In genomic region chr13:69696333-69696991, GRCm38 (mm10) we compare ENCODE assay signal across 8 mouse cellular contexts. TPM values are rescaled to one million over a fixed set of nuclear protein-coding genes. Genes with fewer than 3 reads are reported as not detected.
DNase-seq lines count a peak whose midpoint lies in the region; TF ChIP-seq lines count a peak whose summit lies in the region.

No protein-coding gene starts in this region.

- no peaks in the 10 kb centered on the region for H3K36me3 ChIP-seq in kidney, adult 2 months (ENCODE audit: control insufficient read depth, insufficient read depth, low read length)

- DNase-seq in spleen, postnatal 10 days (ENCODE audit: low spot score in 2 of 2), result peak; percentile 8 to 64
- no peak for DNase-seq in spleen, adult 12 weeks (ENCODE audit: low spot score)
- DNase-seq in cerebellum, adult 2 months, result peak; percentile 80 to 88
- DNase-seq in forelimb bud, embryonic 11.5 days (ENCODE audit: low read depth, low spot score), result peak; percentile 70
- DNase-seq in kidney, adult 2 months, result peak; percentile 65
- peak; percentile 90 for DNase-seq in left cerebral cortex, postnatal 4 days
- peak; percentile 2 to 3 for DNase-seq in natural killer cell, adult 2 months (ENCODE audit: low spot score in 2 of 2)
- peak; percentile 20 for DNase-seq in thymus, postnatal 0 days (ENCODE audit: low spot score)

- intact Hi-C loops in left cerebral cortex, postnatal 4 days (cut with DNase I), result loop anchor here (2.0 kb wide), 2 partner anchors 42 to 890 kb away; partner anchors contain the start of gene Ube2ql1

- 24% methylated on average over 13 of the region's 13 CpGs for WGBS in cerebellum, adult 2 months
- 39% methylated on average over 13 of the region's 13 CpGs for WGBS in kidney, adult 2 months

- peak overlapping the region; percentile 6 for H3K4me3 ChIP-seq in cerebellum, adult 2 months (replicated peaks; ENCODE audit: insufficient read depth, low read depth, low read length)
- no peak overlapping the region for H3K4me3 ChIP-seq in kidney, adult 2 months (ENCODE audit: insufficient read depth, low read depth, low read length)

- H3K4me1 ChIP-seq in cerebellum, adult 2 months (ENCODE audit: control insufficient read depth, insufficient read depth, low read length), result no peaks in the 10 kb centered on the region
- 0 out of 2 replicates have a peak, but pooled peaks cover 5% of the 10 kb centered on the region for H3K4me1 ChIP-seq in kidney, adult 2 months (ENCODE audit: control insufficient read depth, insufficient read depth, low read length)

- no peak overlapping the region for H3K27ac ChIP-seq in cerebellum, adult 2 months (ENCODE audit: insufficient read depth, low read length)
- no peak overlapping the region for H3K27ac ChIP-seq in kidney, adult 2 months (ENCODE audit: insufficient read depth, low read depth, low read length)

- no peaks in the 10 kb centered on the region for H3K27me3 ChIP-seq in cerebellum, adult 2 months (ENCODE audit: control insufficient read depth, insufficient read depth, low read length)
- H3K27me3 ChIP-seq in kidney, adult 2 months (replicated peaks; ENCODE audit: control insufficient read depth, insufficient read depth, low read length), result no peaks in the 10 kb centered on the region

- no peak for TF ChIP-seq POLR2A in cerebellum, adult 2 months (IDR thresholded peaks at IDR 0.05; ENCODE audit: borderline replicate concordance, insufficient read depth, low read length)
- TF ChIP-seq POLR2A in kidney, adult 2 months (IDR thresholded peaks at IDR 0.05; ENCODE audit: low read depth, low read length), result no peak

- peak; percentile 86 for TF ChIP-seq CTCF in cerebellum, adult 2 months (IDR thresholded peaks at IDR 0.05; ENCODE audit: borderline replicate concordance, insufficient read depth, low read depth, low read length)
- peak; percentile 76 for TF ChIP-seq CTCF in kidney, adult 2 months (conservative IDR thresholded peaks at IDR 0.05; ENCODE audit: insufficient read depth, insufficient read length, low read depth, low read length)

RNA-seq across cellular contexts. Expression of gene Ube2ql1, which starts 43.2 kb away (rescaled TPM):
- 102 and 105 TPM in 2 replicates for polyA plus RNA-seq in cerebellum, adult 2 months (2012; rRNA removed)
- 1.2 and 1.8 TPM in 2 replicates for polyA plus RNA-seq in kidney, adult 2 months (2012; rRNA removed)
- total RNA-seq in left cerebral cortex, postnatal 4 days (2021), result 100 to 1,000 TPM; 180 TPM
- 0.18 and 0.26 TPM in 2 replicates for polyA plus RNA-seq in thymus, postnatal 0 days (2015; fragmentation: Nextera tagmentation; extraction: Ambion mirVana)

Comparison
In these comparisons a context has a peak if more than half of its experiments do, and no peak if none do; other contexts are left out.
1. RNA of gene Ube2ql1, which starts 43.2 kb away (polyA plus RNA-seq): 102 to 105 TPM in cerebellum, adult 2 months; 1.2 to 1.8 TPM in kidney, adult 2 months and 0.18 to 0.26 TPM in thymus, postnatal 0 days; every median in the first group is over 10 times any median in the second.